Mouse (Mus musculus) lung, postnatal 0 days (tissue): ENCODE data around the gene Gpatch8.
"Not testable (repeated sequence)": the region's sequence is repeated elsewhere in the genome, so short reads cannot be mapped to it uniquely, and the experiment has no call there.

Experiments used
- CTCF ChIP-seq: IDR thresholded peaks from 2 replicates; pipeline ENCODE4 v1.5.1; 2016; ENCODE audit warnings: antibody characterized with exemption, mild to moderate bottlenecking
- EP300 ChIP-seq: IDR thresholded peaks from 2 replicates; pipeline ENCODE4 v1.6.1; 2016; ENCODE audit warnings: antibody characterized with exemption, mild to moderate bottlenecking, control low read depth

DNA sequence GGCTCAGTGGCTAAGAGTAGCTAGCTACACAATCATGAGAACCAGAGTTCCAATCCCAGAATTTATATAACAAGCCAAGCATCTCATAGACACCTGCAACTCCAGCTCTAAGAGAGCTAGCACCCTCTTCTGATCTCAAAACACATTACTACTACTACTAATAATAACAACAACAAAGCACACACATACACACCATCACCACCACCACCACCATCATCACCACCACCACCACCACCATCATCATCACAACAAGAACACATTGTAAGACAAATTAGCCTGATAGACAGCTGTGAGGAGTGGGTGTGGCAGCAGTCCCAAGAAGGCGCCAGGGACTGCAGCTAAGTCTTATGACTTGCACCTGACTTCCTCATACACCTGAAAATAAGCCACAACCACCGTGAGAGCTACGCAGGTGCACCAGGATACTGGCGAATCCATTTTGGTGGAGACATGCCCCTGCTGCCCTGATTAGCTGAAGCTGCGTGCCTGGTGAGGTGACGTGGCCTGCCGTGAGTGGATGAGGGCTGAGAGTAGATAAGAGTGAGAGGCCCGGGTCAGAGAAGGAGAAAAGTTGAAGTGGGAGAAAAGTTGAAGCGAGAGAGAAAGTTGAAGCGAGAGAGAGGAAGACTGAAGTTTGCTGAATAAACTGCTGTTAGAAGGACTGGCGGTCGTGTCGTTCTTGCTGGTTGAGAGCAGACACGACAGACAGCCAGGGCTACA is 8.9 kb upstream of the Gpatch8 start:
- not testable (repeated sequence) for TF ChIP-seq CTCF, EP300
